26 mouse cellular contexts compared by ENCODE assay signal in the genomic region with DNA sequence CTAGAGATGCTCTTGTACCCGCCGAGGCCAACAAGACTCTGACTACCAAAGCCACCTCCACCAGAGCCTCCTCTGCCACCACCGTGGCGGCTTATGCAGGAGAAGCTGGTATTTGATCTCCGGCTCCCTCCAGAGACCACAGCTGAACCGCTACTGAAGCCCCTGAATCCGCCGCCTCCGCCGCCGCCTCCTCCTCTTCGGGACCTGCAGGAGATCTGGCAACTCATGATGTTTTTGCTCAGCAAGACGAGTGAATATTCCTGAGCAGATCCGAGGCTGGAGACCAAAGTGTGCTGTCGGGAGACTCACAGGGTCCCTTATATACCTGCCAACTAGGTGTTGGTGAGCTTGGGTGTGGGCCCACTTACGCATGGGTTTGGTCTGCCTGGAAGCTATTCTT. TPM values are rescaled to one million over a fixed set of nuclear protein-coding genes. Genes with fewer than 3 reads are reported as not detected.
"Had no signal": no experiment of that assay in that cellular context is flagged by ENCODE, and none has a peak within 500 bp of the region (broad histone marks: within the 10 kb centered on the region; RNA-seq: fewer than 3 reads in every experiment).

A gene (minus strand): TSS at position 295 of the 400 bp plus-strand sequence.

- DNase-seq: kidney, adult 18-20 months; kidney, adult 9 months; kidney, postnatal 14 days; kidney, postnatal 4 days; left cerebral cortex, postnatal 4 days; liver, postnatal 0 days; lung, embryonic 14.5 days; right cerebral cortex, adult 18-20 months; right cerebral cortex, postnatal 14 days; spleen, adult 18-20 months; thymus, postnatal 25 days had no signal

- H3K27ac ChIP-seq: limb, embryonic 12.5 days; limb, embryonic 15.5 days; liver, embryonic 14.5 days; macrophage; midbrain, embryonic 12.5 days; midbrain, embryonic 15.5 days; neural tube, embryonic 12.5 days; neural tube, embryonic 15.5 days; stomach, embryonic 15.5 days had no signal

- H3K4me1 ChIP-seq: limb, embryonic 12.5 days; midbrain, embryonic 12.5 days; midbrain, embryonic 15.5 days; neural tube, embryonic 12.5 days; neural tube, embryonic 15.5 days; stomach, embryonic 15.5 days had no signal

- H3K36me3 ChIP-seq: limb, embryonic 12.5 days; limb, embryonic 15.5 days; midbrain, embryonic 12.5 days; midbrain, embryonic 15.5 days; neural tube, embryonic 12.5 days; neural tube, embryonic 15.5 days; stomach, embryonic 15.5 days had no signal

- H3K27me3 ChIP-seq: midbrain, embryonic 12.5 days; midbrain, embryonic 15.5 days; neural tube, embryonic 12.5 days; stomach, embryonic 15.5 days had no signal

- H3K4me3 ChIP-seq: limb, embryonic 12.5 days; limb, embryonic 15.5 days; midbrain, embryonic 12.5 days; midbrain, embryonic 15.5 days; neural tube, embryonic 12.5 days; neural tube, embryonic 15.5 days; stomach, embryonic 15.5 days had no signal

RNA-seq across cellular contexts. Expression of the gene that starts here (rescaled TPM):
- total RNA-seq: left cerebral cortex, postnatal 4 days; megakaryocyte, adult 5-6 weeks had no signal
- polyA plus RNA-seq: intestine, embryonic 16.5 days; kidney, embryonic 16.5 days; liver, embryonic 11.5 days; liver, embryonic 14.5 days; liver, postnatal 0 days; lung, embryonic 14.5 days; lung, postnatal 0 days; macrophage; midbrain, embryonic 12.5 days; midbrain, embryonic 15.5 days; neural tube, embryonic 12.5 days; neural tube, embryonic 15.5 days; stomach, embryonic 15.5 days; urinary bladder, adult 2 months had no signal
